Mouse (Mus musculus): ENCODE measurements around the gene Gm20388.
"Not testable (repeated sequence)": the region's sequence is repeated elsewhere in the genome, so short reads cannot be mapped to it uniquely, and the experiment has no call there.

Gene Gm20388

DNA sequence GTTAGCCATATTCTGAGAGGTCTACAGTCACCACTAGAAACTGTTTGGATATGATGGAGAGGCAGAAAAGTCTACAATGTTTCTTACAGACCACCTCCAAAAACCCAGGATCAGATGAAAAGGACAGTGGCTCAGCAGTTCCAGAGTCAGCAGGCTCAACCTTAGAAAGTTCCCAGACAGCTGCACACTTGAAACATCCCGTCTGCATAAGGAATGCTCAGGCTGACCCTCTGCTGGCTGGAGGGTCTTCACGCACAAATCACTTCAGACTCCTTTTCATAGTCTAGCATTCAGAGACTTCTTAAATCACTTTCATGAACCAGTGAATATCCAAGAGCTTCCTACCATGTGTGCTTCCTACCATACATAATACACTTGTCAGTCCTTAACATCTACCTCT, 3081.7 kb downstream of the Gm20388 start:
- no peak for DNase-seq (ENCODE audit: extremely low spot score, low read depth, low spot score)

- DNase-seq (ENCODE audit: extremely low spot score, low read depth, low spot score) = no peak
Measured at GRCm38 (mm10) chr8:122993031-122993430, 3082.4 kb downstream of the Gm20388 start.

GRCm38 (mm10) chr8:122993740-122994139, 3083.1 kb downstream of the Gm20388 start:
- no peak for DNase-seq (ENCODE audit: extremely low spot score, low read depth, low spot score)

GRCm38 (mm10) chr8:122997963-122998362, 3087.3 kb downstream of the Gm20388 start:
- DNase-seq (ENCODE audit: extremely low spot score, low read depth, low spot score) = no peak

DNA sequence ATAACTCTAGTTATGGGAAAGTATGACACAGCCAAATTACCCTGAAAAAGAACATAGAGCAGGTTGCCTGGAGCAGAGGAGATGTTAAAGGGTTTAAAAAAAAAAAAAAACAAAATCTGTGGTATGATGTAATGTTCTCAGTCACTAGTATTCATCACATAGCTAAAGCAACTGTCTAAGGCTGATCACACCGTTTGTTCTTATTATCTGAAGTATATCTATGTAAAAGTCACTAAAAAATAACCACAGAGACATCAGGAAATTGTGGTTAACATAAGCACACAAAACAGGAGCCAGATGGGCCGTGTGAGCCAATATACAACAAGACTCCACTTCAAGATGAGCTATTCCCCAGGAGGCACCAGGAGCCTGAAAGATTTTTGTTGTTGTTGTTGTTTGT, 3089.7 kb downstream of the Gm20388 start:
- no peak for DNase-seq (ENCODE audit: extremely low spot score, low read depth, low spot score)

GRCm38 (mm10) chr8:123004033-123004922, 3093.6 kb downstream of the Gm20388 start:
- DNase-seq (ENCODE audit: extremely low spot score, low read depth, low spot score) = no peak

DNA sequence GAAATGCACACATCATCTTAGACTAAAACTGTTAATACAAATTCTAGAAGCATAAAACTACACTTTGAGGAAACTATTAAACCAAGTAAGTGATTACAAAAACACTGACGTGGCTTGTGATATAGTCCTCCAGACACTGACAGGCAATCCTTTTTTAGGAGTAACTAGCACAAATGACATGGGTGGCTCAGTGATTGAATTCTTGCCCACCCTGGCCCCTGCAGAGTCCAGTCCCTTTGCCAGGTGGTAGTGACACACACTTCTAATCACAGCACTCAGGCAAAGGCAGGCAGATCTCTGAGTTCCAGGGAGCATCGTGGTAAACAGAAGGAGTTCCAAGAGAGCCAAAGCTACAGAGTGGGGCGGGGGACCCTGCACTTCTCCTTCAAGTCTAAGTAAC, 3094.7 kb downstream of the Gm20388 start:
- DNase-seq (ENCODE audit: extremely low spot score, low read depth, low spot score) = no peak

- no peak for DNase-seq (ENCODE audit: extremely low spot score, low read depth, low spot score)
Measured at GRCm38 (mm10) chr8:123005805-123006204, 3095.2 kb downstream of the Gm20388 start.

DNA sequence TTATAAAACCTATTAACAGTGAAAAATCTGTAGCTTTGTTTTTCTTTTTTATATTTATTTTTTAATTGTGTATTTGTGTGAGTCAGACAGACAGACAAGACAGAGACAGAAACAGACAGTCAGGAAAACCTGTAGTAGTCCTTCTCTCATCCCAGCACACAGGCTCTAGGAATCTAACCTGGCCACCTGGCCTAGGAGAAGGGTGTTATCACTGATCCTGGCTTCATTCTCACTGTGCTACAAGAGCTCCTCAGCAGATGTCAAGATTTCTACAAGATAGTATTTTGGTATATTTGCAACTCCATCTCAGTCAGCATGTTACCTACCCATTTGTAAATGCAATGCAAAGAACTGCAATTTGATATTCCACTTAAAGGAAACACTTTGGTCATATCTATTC, 3100.7 kb downstream of the Gm20388 start:
- DNase-seq (ENCODE audit: extremely low spot score, low read depth, low spot score) = no peak

- no peak for DNase-seq (ENCODE audit: extremely low spot score, low read depth, low spot score)
Measured at GRCm38 (mm10) chr8:123014429-123014828, 3103.8 kb downstream of the Gm20388 start.

DNA sequence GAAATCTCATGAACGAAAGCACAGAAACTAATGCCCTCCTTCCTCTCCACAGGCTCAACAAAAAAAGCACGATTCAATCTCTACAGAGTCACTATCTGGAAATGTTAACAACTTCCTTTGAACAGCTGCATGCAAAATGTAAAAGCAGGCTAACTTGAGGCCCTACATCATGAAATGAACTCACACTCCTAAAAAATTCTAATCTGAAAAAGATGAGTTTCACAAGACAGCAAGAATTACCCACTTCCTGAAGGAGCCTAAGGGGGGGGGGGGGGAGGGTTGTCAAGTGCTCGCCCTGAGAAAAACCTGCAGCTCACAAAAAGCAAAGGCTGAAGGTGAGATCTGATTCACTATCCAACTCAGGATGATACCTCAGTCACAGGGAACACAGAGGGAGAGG, 3104.4 kb downstream of the Gm20388 start:
- no peak for DNase-seq (ENCODE audit: extremely low spot score, low read depth, low spot score)

- DNase-seq (ENCODE audit: extremely low spot score, low read depth, low spot score) = no peak
Measured at GRCm38 (mm10) chr8:123017143-123017542, 3106.5 kb downstream of the Gm20388 start.

- no peak for DNase-seq (ENCODE audit: extremely low spot score, low read depth, low spot score)
Measured at GRCm38 (mm10) chr8:123018484-123019164, 3108.0 kb downstream of the Gm20388 start.

DNA sequence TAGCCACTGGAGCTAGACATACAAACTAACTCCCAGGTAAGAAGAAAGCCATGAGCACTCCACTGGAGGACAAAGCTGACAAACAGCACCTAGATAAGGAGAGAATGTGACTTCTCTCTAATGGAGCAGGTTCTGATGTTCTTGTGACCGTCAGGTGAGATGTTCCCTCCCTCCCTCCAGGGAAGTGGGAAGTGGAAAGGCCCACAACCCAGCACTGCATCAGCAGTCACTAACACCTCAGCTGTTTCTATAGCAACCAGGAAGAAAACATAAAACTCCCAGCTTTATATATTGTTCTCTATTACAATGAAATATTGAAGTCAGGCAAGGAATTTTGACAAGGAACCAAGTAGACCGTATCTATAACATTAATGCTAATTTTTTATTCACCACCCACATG, 3109.4 kb downstream of the Gm20388 start:
- DNase-seq (ENCODE audit: extremely low spot score, low read depth, low spot score) = no peak

DNA sequence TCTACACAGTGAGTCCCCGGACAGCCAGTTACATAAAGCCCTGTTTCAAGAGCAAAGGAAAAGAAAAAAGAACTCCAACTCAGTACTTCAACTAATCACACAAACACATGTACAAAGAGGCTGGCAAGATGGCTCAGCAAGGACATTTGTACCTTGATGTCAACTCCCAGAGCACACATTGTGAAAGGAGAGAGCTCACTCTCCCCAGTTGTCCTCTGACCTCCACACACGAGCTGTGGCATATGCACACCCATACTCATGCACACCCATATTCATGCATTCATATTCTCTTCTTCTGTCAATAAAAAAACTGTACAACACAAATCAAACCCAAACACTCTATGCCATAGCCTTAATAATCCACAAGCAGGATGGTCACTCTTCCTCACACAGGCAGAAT, 3110.2 kb downstream of the Gm20388 start:
- no peak for DNase-seq (ENCODE audit: extremely low spot score, low read depth, low spot score)

DNA sequence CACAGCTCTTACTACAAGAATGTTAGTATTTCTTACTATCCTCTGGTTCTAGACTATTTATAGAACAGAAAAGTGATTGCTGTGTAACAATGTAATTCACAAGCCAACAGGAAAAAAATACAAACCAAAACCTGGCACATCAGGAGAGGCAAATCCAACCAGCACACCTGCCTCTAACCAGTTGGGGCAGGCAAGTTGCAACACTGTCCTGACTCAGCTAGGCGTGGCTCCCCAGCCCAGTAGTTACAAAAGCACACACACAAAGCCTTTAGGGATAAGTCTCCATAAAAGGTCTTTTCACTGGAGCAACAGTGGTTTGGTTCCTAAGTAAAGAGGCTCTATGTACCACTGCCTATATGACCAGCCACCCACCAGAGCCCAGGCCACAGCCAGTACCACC, 3110.6 kb downstream of the Gm20388 start:
- DNase-seq (ENCODE audit: extremely low spot score, low read depth, low spot score) = no peak

DNA sequence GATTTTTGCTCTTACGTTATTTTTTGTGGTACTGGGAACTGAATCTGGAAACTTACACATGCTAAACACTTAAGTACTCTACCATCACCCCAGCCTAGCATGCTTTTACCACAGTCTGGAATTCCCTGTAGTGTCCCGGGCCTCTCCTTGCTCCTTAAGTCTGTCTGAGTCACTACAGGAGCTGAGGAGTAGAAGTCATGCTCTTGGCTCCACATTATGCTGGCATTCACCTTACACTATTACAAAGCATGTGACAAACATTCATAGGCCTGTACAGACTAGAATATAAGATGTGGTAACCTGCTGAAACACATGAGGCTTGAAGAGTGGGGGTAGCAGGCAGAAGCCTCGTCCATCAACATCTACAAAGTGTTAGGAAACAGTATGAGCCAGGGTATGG, 3112.1 kb downstream of the Gm20388 start:
- DNase-seq (ENCODE audit: extremely low spot score, low read depth, low spot score) = no peak

DNA sequence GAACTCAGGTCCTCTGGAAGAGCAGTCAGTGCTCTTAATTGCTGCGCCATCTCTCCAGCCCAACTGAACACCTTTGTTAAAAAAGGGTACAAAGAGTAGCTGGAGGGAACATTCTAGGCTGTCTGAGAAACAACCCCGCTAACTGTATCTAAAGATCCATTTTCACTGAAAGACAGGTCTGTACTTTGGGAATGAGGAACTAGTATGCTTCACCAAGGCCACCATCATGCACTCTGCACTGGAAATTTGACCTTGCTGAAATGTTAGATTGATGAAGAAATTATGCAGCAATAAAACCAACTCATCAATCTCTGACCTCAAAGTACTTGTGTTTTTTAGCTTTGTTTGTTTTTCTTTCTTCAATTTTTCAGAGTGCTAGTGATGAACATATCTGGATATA, 3113.6 kb downstream of the Gm20388 start:
- no peak for DNase-seq (ENCODE audit: extremely low spot score, low read depth, low spot score)

GRCm38 (mm10) chr8:123025951-123026351, 3115.3 kb downstream of the Gm20388 start:
- no peak for DNase-seq (ENCODE audit: extremely low spot score, low read depth, low spot score)

DNA sequence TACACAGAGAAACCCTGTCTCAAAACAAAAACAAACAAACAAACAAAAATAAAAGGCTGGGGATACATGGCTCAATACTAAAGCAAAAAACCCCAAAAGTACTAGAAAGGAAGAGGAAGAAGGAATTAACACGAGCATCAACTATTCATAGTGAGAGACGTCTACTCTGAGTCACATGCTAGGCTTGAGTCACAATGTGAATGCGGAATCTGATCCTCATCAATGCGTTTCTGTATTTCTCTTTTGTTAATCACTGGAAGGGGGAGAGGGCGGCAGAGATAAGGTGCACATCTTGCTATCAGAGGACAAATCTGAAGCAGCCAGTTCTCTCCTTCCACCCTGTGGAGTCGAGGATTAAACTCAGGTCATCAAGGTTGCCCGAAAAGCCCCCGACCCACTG, 3117.1 kb downstream of the Gm20388 start:
- DNase-seq (ENCODE audit: extremely low spot score, low read depth, low spot score) = no peak

GRCm38 (mm10) chr8:123030091-123030490, 3119.4 kb downstream of the Gm20388 start:
- DNase-seq (ENCODE audit: extremely low spot score, low read depth, low spot score) = not testable (repeated sequence)

GRCm38 (mm10) chr8:123031321-123031978, 3120.8 kb downstream of the Gm20388 start:
- DNase-seq (ENCODE audit: extremely low spot score, low read depth, low spot score) = no peak
